28 mouse cellular contexts compared by ENCODE assay signal in genomic region chr9:50028573-50028972, GRCm38 (mm10).
"Had no signal": no experiment of that assay in that cellular context is flagged by ENCODE, and none has a peak within 500 bp of the region (broad histone marks: within the 10 kb centered on the region; RNA-seq: fewer than 3 reads in every experiment).

No protein-coding gene starts in this region.

- ATAC-seq: liver, embryonic 12.5 days; liver, postnatal 0 days; lung, postnatal 0 days; midbrain, embryonic 13.5 days; midbrain, embryonic 15.5 days; midbrain, embryonic 16.5 days had no signal

- H3K36me3 ChIP-seq: limb, embryonic 10.5 days; limb, embryonic 12.5 days; limb, embryonic 13.5 days; limb, embryonic 15.5 days; liver, embryonic 12.5 days; liver, embryonic 13.5 days; liver, embryonic 15.5 days; lung, embryonic 15.5 days; midbrain, embryonic 10.5 days; midbrain, embryonic 12.5 days; midbrain, embryonic 13.5 days; midbrain, embryonic 15.5 days; neural tube, embryonic 12.5 days had no signal

- H3K9ac ChIP-seq: limb, embryonic 12.5 days; limb, embryonic 13.5 days; limb, embryonic 15.5 days; liver, embryonic 12.5 days; liver, embryonic 13.5 days; liver, embryonic 14.5 days; liver, embryonic 15.5 days; liver, postnatal 0 days; lung, embryonic 14.5 days; lung, embryonic 15.5 days; midbrain, embryonic 12.5 days; midbrain, embryonic 13.5 days; midbrain, embryonic 15.5 days; neural tube, embryonic 12.5 days had no signal

- H3K27me3 ChIP-seq: limb, embryonic 12.5 days; limb, embryonic 15.5 days; liver, embryonic 12.5 days; liver, embryonic 13.5 days; liver, embryonic 15.5 days; lung, embryonic 15.5 days; megakaryocyte, embryonic 14.5 days; midbrain, embryonic 12.5 days; midbrain, embryonic 13.5 days; midbrain, embryonic 15.5 days; neural tube, embryonic 12.5 days had no signal

- H3K4me1 ChIP-seq: limb, embryonic 15.5 days; liver, embryonic 12.5 days; liver, embryonic 13.5 days; liver, embryonic 15.5 days; megakaryocyte, embryonic 14.5 days had no signal

- H3K4me2 ChIP-seq: limb, embryonic 12.5 days; limb, embryonic 13.5 days; limb, embryonic 15.5 days; liver, embryonic 11.5 days; liver, embryonic 12.5 days; liver, embryonic 13.5 days; liver, embryonic 15.5 days; lung, embryonic 14.5 days; lung, embryonic 15.5 days; midbrain, embryonic 11.5 days; midbrain, embryonic 12.5 days; midbrain, embryonic 13.5 days; midbrain, embryonic 15.5 days; neural tube, embryonic 12.5 days had no signal

- DNase-seq: left cerebral cortex, postnatal 4 days; liver, embryonic 13.5 days; liver, postnatal 0 days; lung, adult 18-20 months; lung, adult 2 months; lung, postnatal 36 days; midbrain, embryonic 14.5 days had no signal

- H3K27ac ChIP-seq: limb, embryonic 10.5 days; limb, embryonic 12.5 days; limb, embryonic 13.5 days; limb, embryonic 15.5 days; liver, embryonic 12.5 days; liver, embryonic 13.5 days; liver, embryonic 14.5 days; liver, embryonic 15.5 days; lung, embryonic 15.5 days; macrophage; midbrain, embryonic 10.5 days; midbrain, embryonic 12.5 days; midbrain, embryonic 13.5 days; midbrain, embryonic 15.5 days; neural tube, embryonic 12.5 days had no signal

- H3K4me3 ChIP-seq: limb, embryonic 10.5 days; limb, embryonic 12.5 days; limb, embryonic 13.5 days; limb, embryonic 15.5 days; liver, embryonic 12.5 days; liver, embryonic 13.5 days; liver, embryonic 15.5 days; lung, embryonic 15.5 days; megakaryocyte, embryonic 14.5 days; midbrain, embryonic 10.5 days; midbrain, embryonic 12.5 days; midbrain, embryonic 13.5 days; midbrain, embryonic 15.5 days; myocyte; neural tube, embryonic 12.5 days had no signal

- H3K9me3 ChIP-seq: limb, embryonic 10.5 days; limb, embryonic 12.5 days; limb, embryonic 13.5 days; limb, embryonic 15.5 days; liver, embryonic 12.5 days; liver, embryonic 13.5 days; liver, embryonic 15.5 days; lung, embryonic 15.5 days; midbrain, embryonic 10.5 days; midbrain, embryonic 12.5 days; midbrain, embryonic 13.5 days; midbrain, embryonic 15.5 days; neural tube, embryonic 12.5 days had no signal
